Mouse (Mus musculus): ENCODE measurements around the gene Xirp1. TPM values are rescaled to one million over a fixed set of nuclear protein-coding genes. Genes with fewer than 3 reads are reported as not detected.
"Not testable (repeated sequence)": the region's sequence is repeated elsewhere in the genome, so short reads cannot be mapped to it uniquely, and the experiment has no call there.

The Xirp1 gene
- polyA plus RNA-seq, 1 experiment, result 0.67 TPM

GRCm38 (mm10) chr9:120021164-120021563 lies 2.2 kb downstream of the Xirp1 start:
- Histone ChIP-seq H3K27ac (ENCODE audit: control insufficient read depth, insufficient read depth, low read depth, low read length) (no peak overlapping the region), H3K36me3 (ENCODE audit: control insufficient read depth, insufficient read depth, low read length) (no peaks in the 10 kb centered on the region), H3K4me3 (ENCODE audit: control insufficient read depth, low read depth, low read length) (no peak overlapping the region), H3K27me3 (ENCODE audit: control insufficient read depth, insufficient read depth, low read length) (no peaks in the 10 kb centered on the region), H3K4me1 (ENCODE audit: control insufficient read depth, insufficient read depth, low read length) (no peaks in the 10 kb centered on the region; the same call in none of the 2 replicates)
- TF ChIP-seq POLR2A (IDR thresholded peaks at IDR 0.05; ENCODE audit: control insufficient read depth, low read depth, low read length) (no peak), CTCF (IDR thresholded peaks at IDR 0.05; ENCODE audit: control insufficient read depth, insufficient read depth, insufficient replicate concordance, low read depth, low read length) (no peak)

- TF ChIP-seq CTCF (IDR thresholded peaks at IDR 0.05; ENCODE audit: control insufficient read depth, insufficient read depth, insufficient replicate concordance, low read depth, low read length) (no peak), POLR2A (IDR thresholded peaks at IDR 0.05; ENCODE audit: control insufficient read depth, low read depth, low read length) (no peak)
- no peak overlapping the region for H3K4me3 ChIP-seq (ENCODE audit: control insufficient read depth, low read depth, low read length)
- no peaks in the 10 kb centered on the region for H3K36me3 ChIP-seq (ENCODE audit: control insufficient read depth, insufficient read depth, low read length)
These were observed 3.0 kb downstream of the Xirp1 start for GRCm38 (mm10) chr9:120020285-120020890.

GRCm38 (mm10) chr9:120016956-120017355 lies 6.4 kb downstream of the Xirp1 start:
- no peaks in the 10 kb centered on the region for H3K27me3 ChIP-seq (ENCODE audit: control insufficient read depth, insufficient read depth, low read length)
- TF ChIP-seq CTCF (IDR thresholded peaks at IDR 0.05; ENCODE audit: control insufficient read depth, insufficient read depth, insufficient replicate concordance, low read depth, low read length) (no peak), POLR2A (IDR thresholded peaks at IDR 0.05; ENCODE audit: control insufficient read depth, low read depth, low read length) (no peak)
- no peak overlapping the region for H3K4me3 ChIP-seq (ENCODE audit: control insufficient read depth, low read depth, low read length)
- H3K27ac ChIP-seq (ENCODE audit: control insufficient read depth, insufficient read depth, low read depth, low read length), result no peak overlapping the region
- H3K4me1 ChIP-seq (ENCODE audit: control insufficient read depth, insufficient read depth, low read length), result peaks cover 4% of the 10 kb centered on the region
- H3K36me3 ChIP-seq (ENCODE audit: control insufficient read depth, insufficient read depth, low read length), result no peaks in the 10 kb centered on the region

More at GRCm38 (mm10) chr9:120020285-120020890, 3.0 kb downstream of the Xirp1 start:
- no peaks in the 10 kb centered on the region; the same call in none of the 2 replicates for H3K4me1 ChIP-seq (ENCODE audit: control insufficient read depth, insufficient read depth, low read length)
- H3K27me3 ChIP-seq (ENCODE audit: control insufficient read depth, insufficient read depth, low read length), result no peaks in the 10 kb centered on the region
- no peak overlapping the region for H3K27ac ChIP-seq (ENCODE audit: control insufficient read depth, insufficient read depth, low read depth, low read length)

- Histone ChIP-seq H3K4me3 (ENCODE audit: control insufficient read depth, low read depth, low read length) (no peak overlapping the region), H3K4me1 (ENCODE audit: control insufficient read depth, insufficient read depth, low read length) (peaks cover 16% of the 10 kb centered on the region), H3K27me3 (ENCODE audit: control insufficient read depth, insufficient read depth, low read length) (no peaks in the 10 kb centered on the region), H3K27ac (ENCODE audit: control insufficient read depth, insufficient read depth, low read depth, low read length) (no peak overlapping the region), H3K36me3 (ENCODE audit: control insufficient read depth, insufficient read depth, low read length) (no peaks in the 10 kb centered on the region)
- TF ChIP-seq CTCF (IDR thresholded peaks at IDR 0.05; ENCODE audit: control insufficient read depth, insufficient read depth, insufficient replicate concordance, low read depth, low read length) (no peak), POLR2A (IDR thresholded peaks at IDR 0.05; ENCODE audit: control insufficient read depth, low read depth, low read length) (no peak)
These were observed 8.6 kb downstream of the Xirp1 start for GRCm38 (mm10) chr9:120014828-120015227.

GRCm38 (mm10) chr9:120013251-120013820 lies 10.1 kb downstream of the Xirp1 start:
- Histone ChIP-seq H3K27me3 (ENCODE audit: control insufficient read depth, insufficient read depth, low read length) (no peaks in the 10 kb centered on the region), H3K4me1 (ENCODE audit: control insufficient read depth, insufficient read depth, low read length) (peaks cover 16% of the 10 kb centered on the region), H3K36me3 (ENCODE audit: control insufficient read depth, insufficient read depth, low read length) (no peaks in the 10 kb centered on the region), H3K27ac (ENCODE audit: control insufficient read depth, insufficient read depth, low read depth, low read length) (no peak overlapping the region), H3K4me3 (ENCODE audit: control insufficient read depth, low read depth, low read length) (no peak overlapping the region)
- TF ChIP-seq POLR2A (IDR thresholded peaks at IDR 0.05; ENCODE audit: control insufficient read depth, low read depth, low read length) (no peak), CTCF (IDR thresholded peaks at IDR 0.05; ENCODE audit: control insufficient read depth, insufficient read depth, insufficient replicate concordance, low read depth, low read length) (no peak)

- no peaks in the 10 kb centered on the region for H3K27me3 ChIP-seq (ENCODE audit: control insufficient read depth, insufficient read depth, low read length)
- no peak overlapping the region for H3K4me3 ChIP-seq (ENCODE audit: control insufficient read depth, low read depth, low read length)
- no peaks in the 10 kb centered on the region for H3K36me3 ChIP-seq (ENCODE audit: control insufficient read depth, insufficient read depth, low read length)
- H3K4me1 ChIP-seq (ENCODE audit: control insufficient read depth, insufficient read depth, low read length), result peaks cover 16% of the 10 kb centered on the region
- TF ChIP-seq POLR2A (IDR thresholded peaks at IDR 0.05; ENCODE audit: control insufficient read depth, low read depth, low read length), result no peak
- no peak for TF ChIP-seq CTCF (IDR thresholded peaks at IDR 0.05; ENCODE audit: control insufficient read depth, insufficient read depth, insufficient replicate concordance, low read depth, low read length)
- no peak overlapping the region for H3K27ac ChIP-seq (ENCODE audit: control insufficient read depth, insufficient read depth, low read depth, low read length)
These were observed 10.6 kb downstream of the Xirp1 start for GRCm38 (mm10) chr9:120012781-120013180.

GRCm38 (mm10) chr9:120012161-120012560 lies 11.2 kb downstream of the Xirp1 start:
- H3K36me3 ChIP-seq (ENCODE audit: control insufficient read depth, insufficient read depth, low read length); H3K27ac ChIP-seq (ENCODE audit: control insufficient read depth, insufficient read depth, low read depth, low read length); H3K4me3 ChIP-seq (ENCODE audit: control insufficient read depth, low read depth, low read length); H3K27me3 ChIP-seq (ENCODE audit: control insufficient read depth, insufficient read depth, low read length): not testable (repeated sequence)
- H3K4me1 ChIP-seq (ENCODE audit: control insufficient read depth, insufficient read depth, low read length), result peaks cover 16% of the 10 kb centered on the region

Measured in testis, adult 2 months (tissue).